Comparison of ENCODE assay signal across 8 mouse cellular contexts in genomic region chr11:98052989-98053834, GRCm38 (mm10). TPM values are rescaled to one million over a fixed set of nuclear protein-coding genes. Genes with fewer than 3 reads are reported as not detected.
A peak's percentile ranks its signal among the peaks of the same experiment; 100 is the strongest.
DNase-seq lines count a peak whose midpoint lies in the region; ATAC-seq lines count a peak whose summit lies in the region.

Gene Stac2, minus strand, starts transcription at chr11:98053462.

- WGBS in limb, embryonic 15.5 days: 2% methylated on average over 42 of the region's 48 CpGs
- under 1% methylated on average over 33 of the region's 48 CpGs for WGBS in midbrain, embryonic 16.5 days
- WGBS in stomach, embryonic 16.5 days: 1% methylated on average over 48 of the region's 48 CpGs

- no peak within 1 kb of the TSS for H3K27ac ChIP-seq in limb, embryonic 15.5 days
- H3K27ac ChIP-seq in midbrain, embryonic 16.5 days (ENCODE audit: low read length): peak within 1 kb of the TSS; percentile 47; the same call in 1 of the 2 replicates
- no peak within 1 kb of the TSS for H3K27ac ChIP-seq in stomach, embryonic 16.5 days (ENCODE audit: low read length)

- H3K36me3 ChIP-seq in limb, embryonic 15.5 days: no peaks in the 10 kb centered on the region
- H3K36me3 ChIP-seq in midbrain, embryonic 16.5 days (ENCODE audit: control insufficient read depth, insufficient read depth, low read length): no peaks in the 10 kb centered on the region
- no peaks in the 10 kb centered on the region for H3K36me3 ChIP-seq in stomach, embryonic 16.5 days (ENCODE audit: control insufficient read depth, insufficient read depth, low read length)

- peak within 1 kb of the TSS; percentile 40 for H3K9ac ChIP-seq in limb, embryonic 15.5 days
- H3K9ac ChIP-seq in midbrain, embryonic 16.5 days (ENCODE audit: low read depth, low read length): peak within 1 kb of the TSS; percentile 60
- peak within 1 kb of the TSS; percentile 52 for H3K9ac ChIP-seq in stomach, embryonic 16.5 days (ENCODE audit: low read length)

- H3K4me1 ChIP-seq in limb, embryonic 15.5 days: peaks cover 33% of the 10 kb centered on the region
- peaks cover 3% of the 10 kb centered on the region; the same call in 1 of the 2 replicates for H3K4me1 ChIP-seq in midbrain, embryonic 16.5 days (ENCODE audit: control insufficient read depth, insufficient read depth, low read length)
- H3K4me1 ChIP-seq in stomach, embryonic 16.5 days (ENCODE audit: control insufficient read depth, insufficient read depth, low read length): peaks cover 13% of the 10 kb centered on the region

- peaks cover 59% of the 10 kb centered on the region for H3K27me3 ChIP-seq in limb, embryonic 15.5 days
- H3K27me3 ChIP-seq in midbrain, embryonic 16.5 days (ENCODE audit: control insufficient read depth, insufficient read depth, low read depth, low read length): peaks cover 18% of the 10 kb centered on the region
- peaks cover 40% of the 10 kb centered on the region for H3K27me3 ChIP-seq in stomach, embryonic 16.5 days (ENCODE audit: control insufficient read depth, insufficient read depth, low read length)

- peak within 1 kb of the TSS; percentile 48 for H3K4me3 ChIP-seq in limb, embryonic 15.5 days
- H3K4me3 ChIP-seq in midbrain, embryonic 16.5 days (ENCODE audit: low read depth, low read length): peak within 1 kb of the TSS; percentile 57
- peak within 1 kb of the TSS; percentile 47 for H3K4me3 ChIP-seq in stomach, embryonic 16.5 days (replicated peaks; ENCODE audit: low read length)

- no peaks in the 10 kb centered on the region for H3K9me3 ChIP-seq in limb, embryonic 15.5 days
- no peaks in the 10 kb centered on the region for H3K9me3 ChIP-seq in midbrain, embryonic 16.5 days (replicated peaks; ENCODE audit: control insufficient read depth, low read length, poor library complexity, severe bottlenecking)
- no peaks in the 10 kb centered on the region for H3K9me3 ChIP-seq in stomach, embryonic 16.5 days (replicated peaks; ENCODE audit: control insufficient read depth, low read length)

- 0 out of 2 replicates have a peak, but pooled peaks have one; percentile 37 for ATAC-seq in common myeloid progenitor, adult 5-6 weeks (replicated peaks; ENCODE audit: low read depth, poor library complexity, severe bottlenecking)
- ATAC-seq in limb, embryonic 15.5 days (ENCODE audit: insufficient number of reproducible peaks, low FRiP score, low TSS enrichment, low read depth): peak; percentile 82
- ATAC-seq in midbrain, embryonic 16.5 days: peak; percentile 86
- ATAC-seq in stomach, embryonic 16.5 days (ENCODE audit: insufficient read depth, low FRiP score): peak; percentile 83

- peak; percentile 74 for DNase-seq in gastrocnemius, adult 18-20 months (ENCODE audit: low spot score)
- DNase-seq in gastrocnemius, adult 8-10 months (ENCODE audit: low spot score in 2 of 2): no peak
- peak; percentile 79 to 81 for DNase-seq in heart, adult 18-20 months
- DNase-seq in kidney, adult 11 months: peak; percentile 43

- H3K4me2 ChIP-seq in limb, embryonic 15.5 days: peak within 1 kb of the TSS; percentile 81
- H3K4me2 ChIP-seq in midbrain, embryonic 16.5 days (ENCODE audit: low read length): peak within 1 kb of the TSS; percentile 78
- peak within 1 kb of the TSS; percentile 61 for H3K4me2 ChIP-seq in stomach, embryonic 16.5 days (ENCODE audit: low read depth, low read length)

RNA-seq across cellular contexts. Expression of gene Stac2, which starts in this region (rescaled TPM):
- total RNA-seq in gastrocnemius, adult 18-20 months (2021): under 1 TPM; 0.14 to 0.16 TPM
- under 1 TPM in 2 of 4 experiments, not detected in 2; 0.11 to 0.70 TPM for total RNA-seq in gastrocnemius, adult 8-10 months (2022)
- total RNA-seq in common myeloid progenitor, adult 5-6 weeks (2017): not detected in 2 replicates
- total RNA-seq in heart, adult 18-20 months (2021): under 1 TPM; 0.15 to 0.25 TPM
- polyA plus RNA-seq in limb, embryonic 15.5 days (2015; fragmentation: Nextera tagmentation; extraction: Ambion mirVana): 0.68 TPM in 2 replicates
- 2.6 and 4.0 TPM in 2 replicates for polyA plus RNA-seq in midbrain, embryonic 16.5 days (2015; fragmentation: Nextera tagmentation; extraction: Ambion mirVana)
- polyA plus RNA-seq in stomach, embryonic 16.5 days (2015; fragmentation: Nextera tagmentation; extraction: Ambion mirVana): 0.25 and 0.47 TPM in 2 replicates

Comparison
In these comparisons a context has a peak if more than half of its experiments do, and no peak if none do; other contexts are left out.
1. Peak in DNase-seq in gastrocnemius, adult 18-20 months; RNA of the gene not detected or under 1 TPM.
2. Peak in ATAC-seq in common myeloid progenitor, adult 5-6 weeks; RNA of the gene not detected or under 1 TPM.
3. Peak in DNase-seq in heart, adult 18-20 months; RNA of the gene not detected or under 1 TPM.
4. Peak in ATAC-seq, H3K4me3 ChIP-seq, H3K9ac ChIP-seq and H3K4me2 ChIP-seq in limb, embryonic 15.5 days; RNA of the gene not detected or under 1 TPM.
5. Peak in ATAC-seq, H3K4me3 ChIP-seq, H3K9ac ChIP-seq and H3K4me2 ChIP-seq in stomach, embryonic 16.5 days; RNA of the gene not detected or under 1 TPM.